Mouse (Mus musculus) embryonic fibroblast, embryonic 13.5 days (primary cell): ENCODE data around the gene Vash2.

Source experiments
- CTCF ChIP-seq: IDR thresholded peaks from 2 replicates; pipeline ENCODE4 v1.5.1; 2011; ENCODE audit warnings: mild to moderate bottlenecking, control low read depth, low read length, moderate library complexity, borderline replicate concordance; ENCODE audit not compliant: insufficient read depth
- POLR2A ChIP-seq: IDR thresholded peaks from 2 replicates; pipeline ENCODE4 v1.6.1; 2011; ENCODE audit warnings: low read depth, mild to moderate bottlenecking, control low read depth, low read length, moderate library complexity

GRCm38 (mm10) chr1:190930181-190930580 lies 48.9 kb downstream of the Vash2 start:
- TF ChIP-seq CTCF (no peak), POLR2A (no peak)
